Mouse (Mus musculus) thymus, postnatal 10 days (tissue): ENCODE data around the gene Slc4a10.

Experiments used
- DNase-seq, 2 experiments: peaks; one replicate each; pipeline ENCODE4 v3.0.0; 2021; ENCODE audit warnings: low spot score in 2 of 2

Slc4a10 gene

DNA sequence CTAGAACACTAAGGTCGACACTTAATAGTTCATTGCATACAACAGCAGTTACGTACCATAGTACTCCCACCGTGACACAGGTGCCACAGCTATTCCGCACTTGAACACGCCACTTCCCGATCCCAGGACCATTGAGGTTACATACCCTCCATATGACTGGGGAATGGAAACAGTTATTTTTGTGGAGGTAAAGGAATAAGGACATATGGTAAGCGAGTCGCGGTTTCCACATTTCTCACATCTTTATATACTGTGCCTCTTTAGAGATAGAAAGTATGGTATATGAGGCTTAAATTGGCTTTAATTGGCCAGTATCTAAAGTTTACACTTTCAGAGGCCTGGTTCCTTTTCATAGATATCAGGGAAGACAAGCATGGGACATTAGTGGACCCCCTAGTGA, 301.5 kb downstream of the Slc4a10 start:
- no peak for DNase-seq

DNA sequence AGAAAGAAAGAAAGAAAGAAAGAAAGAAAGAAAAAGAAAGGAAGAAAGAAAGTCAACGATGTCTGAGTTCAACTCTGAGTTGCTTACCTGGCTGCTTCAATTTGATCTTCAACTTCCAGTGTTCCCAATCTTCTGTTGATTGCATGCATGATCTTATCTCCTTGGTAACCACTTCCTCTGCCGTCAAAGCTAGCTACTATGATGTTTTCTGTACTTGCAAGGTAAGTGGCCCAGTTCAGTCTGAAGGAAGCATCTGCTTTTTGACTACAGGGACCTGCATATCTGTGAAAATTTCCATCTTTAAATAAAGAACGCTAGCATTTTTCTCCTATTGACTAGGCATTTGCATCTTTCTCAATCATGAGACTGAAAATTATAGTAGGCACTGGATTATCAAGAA, 305.8 kb downstream of the Slc4a10 start:
- peak; percentile 40 to 43 for DNase-seq

GRCm38 (mm10) chr2:62355766-62356165, 309.5 kb downstream of the Slc4a10 start:
- no peak for DNase-seq

DNA sequence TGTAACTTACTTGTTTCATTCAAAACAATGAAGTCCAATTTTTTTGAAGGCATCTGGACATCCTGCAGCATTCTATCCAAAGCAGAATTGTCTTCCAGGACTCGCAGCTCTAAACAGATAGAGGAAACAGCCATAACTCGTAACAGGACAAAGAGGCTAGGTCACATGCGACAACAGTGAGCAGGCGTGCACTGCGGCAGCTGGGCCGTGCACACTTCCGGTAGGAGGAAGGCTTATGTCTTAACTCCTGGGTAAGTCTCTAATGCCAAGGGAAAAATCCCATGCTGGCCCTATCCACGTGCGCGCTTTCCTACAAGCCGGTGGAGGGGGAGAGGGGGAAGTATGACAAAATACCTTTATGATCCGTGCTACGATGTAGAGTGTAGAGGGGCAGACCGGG, 310.3 kb downstream of the Slc4a10 start:
- DNase-seq: no peak

GRCm38 (mm10) chr2:62357259-62357658, 311.0 kb downstream of the Slc4a10 start:
- DNase-seq: no peak

DNA sequence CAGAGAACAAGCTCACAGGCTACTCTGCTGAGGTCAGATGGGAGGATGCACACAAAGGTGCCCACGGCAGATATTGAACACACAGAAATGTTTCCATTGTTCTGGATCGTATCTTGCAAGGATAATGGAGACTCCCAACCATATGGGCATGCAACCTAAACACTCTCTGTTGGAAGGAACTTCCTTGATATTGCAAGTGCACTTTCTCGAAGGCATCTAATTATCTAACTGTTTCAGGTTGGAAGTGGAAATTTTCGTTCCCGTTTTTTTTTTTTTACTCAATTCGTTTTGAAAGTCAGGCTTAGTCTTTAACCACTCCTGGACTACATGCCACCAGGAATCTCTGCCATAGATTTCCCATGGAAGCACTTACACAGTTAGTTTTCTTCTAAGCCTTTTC, 314.6 kb downstream of the Slc4a10 start:
- no peak for DNase-seq

GRCm38 (mm10) chr2:62361514-62361913, 315.3 kb downstream of the Slc4a10 start:
- DNase-seq: no peak

DNA sequence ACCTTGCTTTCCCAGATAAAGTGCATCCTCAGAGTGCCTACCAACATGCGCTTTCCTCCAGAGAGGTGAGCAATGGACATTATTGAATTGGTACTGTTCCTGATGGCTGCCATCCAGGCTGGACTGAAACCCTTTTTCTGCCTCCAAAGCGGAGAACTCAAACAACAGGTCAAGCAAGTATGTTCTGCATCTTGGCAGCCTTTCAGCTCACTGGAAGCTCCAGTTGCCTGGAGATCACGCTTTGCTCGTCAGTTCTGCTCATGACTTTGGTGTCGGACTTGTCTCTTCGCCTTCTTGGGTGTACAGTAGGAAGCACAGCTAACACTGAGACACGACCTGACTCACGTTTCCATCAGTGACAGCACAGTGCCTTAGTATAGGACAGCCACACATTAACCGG, 315.9 kb downstream of the Slc4a10 start:
- no peak for DNase-seq

GRCm38 (mm10) chr2:62363606-62364005, 317.3 kb downstream of the Slc4a10 start:
- no peak for DNase-seq

GRCm38 (mm10) chr2:62368349-62369053, 322.2 kb downstream of the Slc4a10 start:
- DNase-seq: no peak

- DNase-seq: no peak
Observed at GRCm38 (mm10) chr2:62370048-62370447, 323.8 kb downstream of the Slc4a10 start.

GRCm38 (mm10) chr2:62373692-62374091, 327.4 kb downstream of the Slc4a10 start:
- no peak for DNase-seq
